Mouse (Mus musculus): Measurements from ENCODE around the gene Adgra3.

DNA sequence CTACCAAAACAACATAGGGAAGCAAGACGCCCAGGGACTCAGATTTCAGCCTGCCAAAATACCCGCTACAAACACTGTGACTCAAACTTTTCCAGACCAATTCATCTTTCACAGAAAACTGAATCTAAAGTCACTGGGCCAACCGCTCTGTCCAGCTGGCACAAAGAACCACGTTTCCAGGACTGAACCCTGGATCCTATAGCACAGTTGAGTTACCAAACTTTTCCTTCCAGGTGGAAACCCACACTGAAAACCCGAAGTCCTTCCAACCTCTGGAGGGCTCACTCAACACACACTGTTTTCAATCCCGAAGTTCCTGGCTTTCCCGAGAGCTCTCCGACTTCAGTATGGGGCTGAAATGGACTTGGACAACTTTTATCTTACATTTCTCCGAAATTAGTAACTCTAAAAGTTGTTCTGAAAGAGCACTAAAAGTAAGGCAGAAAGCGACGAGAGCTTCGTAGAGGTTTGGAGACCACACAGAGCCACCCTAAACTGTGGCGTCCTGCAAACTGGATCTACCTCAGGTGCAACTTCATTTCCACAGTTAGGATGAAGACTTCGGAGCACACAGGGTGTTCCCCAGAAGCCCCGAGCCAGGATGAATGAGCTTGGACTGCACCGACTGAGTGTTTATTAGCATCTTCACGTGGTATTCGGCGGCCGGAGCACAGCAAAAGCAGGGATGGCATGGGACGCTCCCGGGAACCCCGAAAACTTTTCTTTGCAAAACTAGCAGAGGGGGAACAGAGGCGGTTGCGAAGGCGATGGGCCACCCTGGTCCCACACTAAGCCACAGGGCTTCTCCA lies 990 bp downstream of the Adgra3 start:
- TF ChIP-seq CTCF (IDR thresholded peaks at IDR 0.05) (no peak), EP300 (IDR thresholded peaks at IDR 0.05; ENCODE audit: insufficient read depth, low read depth, low read length) (no peak)
